Comparison of ENCODE assay signal across 11 mouse cellular contexts in genomic region chr6:97881935-97882334, GRCm38 (mm10).
A peak's percentile ranks its signal among the peaks of the same experiment; 100 is the strongest.
DNase-seq lines count a peak whose midpoint lies in the region; ATAC-seq and TF ChIP-seq lines count a peak whose summit lies in the region.
"Had no signal": no experiment of that assay in that cellular context is flagged by ENCODE, and none has a peak within 500 bp of the region (broad histone marks: within the 10 kb centered on the region; RNA-seq: fewer than 3 reads in every experiment).

No protein-coding gene starts in this region.

- no peak overlapping the region for H3K4me3 ChIP-seq in kidney, embryonic 15.5 days (replicated peaks)
- H3K4me3 ChIP-seq in cerebellum, adult 2 months (replicated peaks; ENCODE audit: insufficient read depth, low read depth, low read length) = no peak overlapping the region
- H3K4me3 ChIP-seq in limb, embryonic 10.5 days = no peak overlapping the region
- H3K4me3 ChIP-seq: stomach, embryonic 15.5 days had no signal

- H3K36me3 ChIP-seq in kidney, embryonic 15.5 days = no peaks in the 10 kb centered on the region
- no peaks in the 10 kb centered on the region for H3K36me3 ChIP-seq in limb, embryonic 10.5 days
- H3K36me3 ChIP-seq: stomach, embryonic 15.5 days had no signal

- no peak for TF ChIP-seq CTCF in cerebellum, adult 2 months (IDR thresholded peaks at IDR 0.05; ENCODE audit: borderline replicate concordance, insufficient read depth, low read depth, low read length)

- no peaks in the 10 kb centered on the region for H3K27me3 ChIP-seq in kidney, embryonic 15.5 days
- no peaks in the 10 kb centered on the region for H3K27me3 ChIP-seq in cerebellum, adult 2 months (ENCODE audit: control insufficient read depth, insufficient read depth, low read length)
- H3K27me3 ChIP-seq in limb, embryonic 10.5 days (ENCODE audit: low read depth, poor library complexity, severe bottlenecking) = no peaks in the 10 kb centered on the region
- H3K27me3 ChIP-seq: stomach, embryonic 15.5 days had no signal

- H3K9me3 ChIP-seq in kidney, embryonic 15.5 days (replicated peaks) = no peaks in the 10 kb centered on the region
- H3K9me3 ChIP-seq in limb, embryonic 10.5 days (replicated peaks) = no peaks in the 10 kb centered on the region
- H3K9me3 ChIP-seq: stomach, embryonic 15.5 days had no signal

- peak; percentile 7 to 11 for DNase-seq in kidney, postnatal 4 days
- peak; percentile 70 to 83 for DNase-seq in cerebellum, adult 2 months
- DNase-seq in forelimb bud, embryonic 11.5 days (ENCODE audit: low read depth, low spot score) = peak; percentile 51
- DNase-seq in limb, embryonic 10.5 days (ENCODE audit: low spot score) = peak; percentile 56
- no peak for DNase-seq in right cerebral cortex, postnatal 14 days
- no peak for DNase-seq in T-cell, adult 2 months (ENCODE audit: low spot score)
- DNase-seq: layer of hippocampus, adult 9-11 months had no signal

- peaks cover 7% of the 10 kb centered on the region; the same call in 1 of the 2 replicates for H3K4me1 ChIP-seq in kidney, embryonic 15.5 days
- H3K4me1 ChIP-seq in cerebellum, adult 2 months (ENCODE audit: control insufficient read depth, insufficient read depth, low read length) = peaks cover 15% of the 10 kb centered on the region
- H3K4me1 ChIP-seq in limb, embryonic 10.5 days = peaks cover 35% of the 10 kb centered on the region
- H3K4me1 ChIP-seq: stomach, embryonic 15.5 days had no signal

- H3K27ac ChIP-seq in kidney, embryonic 15.5 days = no peak overlapping the region
- H3K27ac ChIP-seq in cerebellum, adult 2 months (ENCODE audit: insufficient read depth, low read length) = peak overlapping the region; percentile 36; the same call in 1 of the 2 replicates
- H3K27ac ChIP-seq in limb, embryonic 10.5 days = peak overlapping the region; percentile 50; the same call in 1 of the 2 replicates
- H3K27ac ChIP-seq: stomach, embryonic 15.5 days had no signal

- H3K4me2 ChIP-seq in kidney, embryonic 15.5 days = no peak overlapping the region
- H3K4me2 ChIP-seq: stomach, embryonic 15.5 days had no signal

- no peak for TF ChIP-seq POLR2A in cerebellum, adult 2 months (IDR thresholded peaks at IDR 0.05; ENCODE audit: borderline replicate concordance, insufficient read depth, low read length)

- H3K9ac ChIP-seq in kidney, embryonic 15.5 days = no peak overlapping the region
- H3K9ac ChIP-seq: stomach, embryonic 15.5 days had no signal

- 21% methylated on average over 3 of the region's 3 CpGs for WGBS in kidney, embryonic 15.5 days
- WGBS in cerebellum, adult 2 months = 11% methylated on average over 3 of the region's 3 CpGs
- WGBS in limb, embryonic 10.5 days = 6% methylated on average over 3 of the region's 3 CpGs

- ATAC-seq in kidney, embryonic 15.5 days (replicated peaks; ENCODE audit: low FRiP score) = no peak
- ATAC-seq in granulocyte monocyte progenitor cell, adult 5-6 weeks (replicated peaks; ENCODE audit: poor library complexity, severe bottlenecking) = no peak
- ATAC-seq: forebrain, embryonic 14.5 days had no signal

Comparison
In these comparisons a context has a peak if more than half of its experiments do, and no peak if none do; other contexts are left out.
1. DNase-seq: peak in kidney, postnatal 4 days (2 of 2), cerebellum, adult 2 months (2 of 2), forelimb bud, embryonic 11.5 days (single experiment) and limb, embryonic 10.5 days (single experiment); none in right cerebral cortex, postnatal 14 days (single experiment) and T-cell, adult 2 months (single experiment).